Mouse (Mus musculus) retina, postnatal 7 days (tissue): ENCODE results near the gene Pip4k2c.

Experiments
- DNase-seq: peaks from one replicate; pipeline ENCODE4 v3.0.0-alpha.2; 2012; ENCODE audit warnings: low read depth, low spot score

Gene Pip4k2c

GRCm38 (mm10) chr10:127189116-127189650 is 22.2 kb downstream of the Pip4k2c start:
- no peak for DNase-seq

GRCm38 (mm10) chr10:127188465-127189115 is 22.8 kb downstream of the Pip4k2c start:
- DNase-seq, result no peak

GRCm38 (mm10) chr10:127188079-127188453 is 23.3 kb downstream of the Pip4k2c start:
- no peak for DNase-seq

GRCm38 (mm10) chr10:127187371-127188078 is 23.9 kb downstream of the Pip4k2c start:
- no peak for DNase-seq

GRCm38 (mm10) chr10:127186451-127186850 is 24.9 kb downstream of the Pip4k2c start:
- DNase-seq, result no peak

GRCm38 (mm10) chr10:127185506-127185905 is 25.9 kb downstream of the Pip4k2c start:
- DNase-seq, result no peak

- DNase-seq, result no peak
Observed at GRCm38 (mm10) chr10:127185101-127185500, 26.3 kb downstream of the Pip4k2c start.

GRCm38 (mm10) chr10:127183759-127184158 is 27.6 kb downstream of the Pip4k2c start:
- DNase-seq, result no peak

GRCm38 (mm10) chr10:127182624-127183023 is 28.8 kb downstream of the Pip4k2c start:
- no peak for DNase-seq

GRCm38 (mm10) chr10:127181566-127181965 is 29.8 kb downstream of the Pip4k2c start:
- no peak for DNase-seq

- no peak for DNase-seq
Observed at GRCm38 (mm10) chr10:127180695-127181047, 30.7 kb downstream of the Pip4k2c start.

- no peak for DNase-seq
Observed at GRCm38 (mm10) chr10:127179871-127180694, 31.3 kb downstream of the Pip4k2c start, which contains the start of gene Slc26a10. Gene Slc26a10, minus strand, starts transcription at chr10:127180645.

- no peak for DNase-seq
Observed at GRCm38 (mm10) chr10:127178286-127179027, 32.9 kb downstream of the Pip4k2c start.

GRCm38 (mm10) chr10:127177719-127178118 is 33.7 kb downstream of the Pip4k2c start:
- peak; percentile 81 for DNase-seq

GRCm38 (mm10) chr10:127177235-127177634 is 34.1 kb downstream of the Pip4k2c start:
- no peak for DNase-seq

GRCm38 (mm10) chr10:127176756-127177155 is 34.6 kb downstream of the Pip4k2c start:
- no peak for DNase-seq

GRCm38 (mm10) chr10:127176228-127176627 is 35.2 kb downstream of the Pip4k2c start:
- no peak for DNase-seq

- no peak for DNase-seq
Observed at GRCm38 (mm10) chr10:127174170-127174569, 37.2 kb downstream of the Pip4k2c start.

GRCm38 (mm10) chr10:127173148-127174065 is 38.0 kb downstream of the Pip4k2c start:
- no peak for DNase-seq

GRCm38 (mm10) chr10:127171631-127172200 is 39.7 kb downstream of the Pip4k2c start:
- DNase-seq, result no peak
